Mouse (Mus musculus) ES-Bruce4 (cell line): ENCODE data around the gene Pea15a.

Source experiments
- CTCF ChIP-seq: IDR thresholded peaks from one replicate; pipeline ENCODE4 v1.8.1; 2011; ENCODE audit warnings: low read depth, low read length
- EP300 ChIP-seq: IDR thresholded peaks from 2 replicates; pipeline ENCODE4 v1.6.1; 2011; ENCODE audit warnings: low read depth, low read length; ENCODE audit not compliant: insufficient read depth
- POLR2A ChIP-seq: IDR thresholded peaks from one replicate; pipeline ENCODE4 v1.8.1; 2011; ENCODE audit warnings: low read length; ENCODE audit not compliant: insufficient read depth

- no peak for TF ChIP-seq POLR2A
- TF ChIP-seq CTCF, result no peak
- no peak for TF ChIP-seq EP300
These were observed at the start of gene Pea15a for GRCm38 (mm10) chr1:172206141-172206917.
